Comparison of ENCODE assay signal across 20 mouse cellular contexts in genomic region chr2:172076295-172076694, GRCm38 (mm10). TPM values are rescaled to one million over a fixed set of nuclear protein-coding genes. Genes with fewer than 3 reads are reported as not detected.
"Had no signal": no experiment of that assay in that cellular context is flagged by ENCODE, and none has a peak within 500 bp of the region (broad histone marks: within the 10 kb centered on the region; RNA-seq: fewer than 3 reads in every experiment).

No protein-coding gene starts in this region.

- H3K4me1 ChIP-seq: neural tube, embryonic 12.5 days; neural tube, embryonic 13.5 days; neural tube, embryonic 15.5 days; stomach, embryonic 15.5 days had no signal

- H3K4me2 ChIP-seq: neural tube, embryonic 12.5 days; neural tube, embryonic 13.5 days; neural tube, embryonic 15.5 days; stomach, embryonic 15.5 days had no signal

- H3K36me3 ChIP-seq: neural tube, embryonic 12.5 days; neural tube, embryonic 13.5 days; neural tube, embryonic 15.5 days; stomach, embryonic 15.5 days had no signal

- H3K9me3 ChIP-seq: neural tube, embryonic 12.5 days; neural tube, embryonic 13.5 days; neural tube, embryonic 15.5 days; stomach, embryonic 15.5 days had no signal

- H3K4me3 ChIP-seq: neural tube, embryonic 12.5 days; neural tube, embryonic 13.5 days; neural tube, embryonic 15.5 days; stomach, embryonic 15.5 days had no signal

- DNase-seq: retina, postnatal 1 day; right cerebral cortex, adult 18-20 months; right cerebral cortex, postnatal 14 days; right cerebral cortex, postnatal 25 days; right cerebral cortex, postnatal 4 days; spleen, adult 18-20 months; thymus, adult 18-20 months; thymus, adult 2 months; thymus, postnatal 14 days; thymus, postnatal 25 days; thymus, postnatal 36 days; thymus, postnatal 4 days had no signal

- H3K9ac ChIP-seq: neural tube, embryonic 12.5 days; neural tube, embryonic 13.5 days; neural tube, embryonic 15.5 days; stomach, embryonic 15.5 days had no signal

- H3K27me3 ChIP-seq: neural tube, embryonic 12.5 days; neural tube, embryonic 13.5 days; neural tube, embryonic 15.5 days; stomach, embryonic 15.5 days had no signal

- H3K27ac ChIP-seq: neural tube, embryonic 12.5 days; neural tube, embryonic 13.5 days; neural tube, embryonic 15.5 days; stomach, embryonic 15.5 days; stomach, postnatal 0 days had no signal

RNA-seq across cellular contexts. Expression of gene Cbln4, which starts 33.0 kb away (rescaled TPM):
- polyA plus RNA-seq: small intestine, adult 2 months; spleen, adult 2 months; thymus, adult 2 months; urinary bladder, adult 2 months had no signal
